Mouse (Mus musculus) bone marrow, adult 2 months (tissue): ENCODE data around the gene Mff. TPM values are rescaled to one million over a fixed set of nuclear protein-coding genes. Genes with fewer than 3 reads are reported as not detected.

Source experiments
- H3K27ac ChIP-seq: fragments of 200-500 bp; 2 replicates; pipeline ENCODE4 v1.5.1; 2012; ENCODE audit warnings: low read depth, mild to moderate bottlenecking, control low read depth, inconsistent platforms, low read length; ENCODE audit not compliant: control insufficient read depth, poor library complexity, insufficient read depth
- H3K4me1 ChIP-seq: fragments of 200-500 bp; 2 replicates; pipeline ENCODE4 v1.6.1; 2011; ENCODE audit warnings: low read length; ENCODE audit not compliant: control insufficient read depth, insufficient read depth
- H3K4me3 ChIP-seq: fragments of 200-500 bp; replicated peaks from 2 replicates; pipeline ENCODE3; 2011; ENCODE audit warnings: mild to moderate bottlenecking, low read depth, low read length, control low read depth; ENCODE audit not compliant: control insufficient read depth
- CTCF ChIP-seq: fragments of 200-500 bp; IDR thresholded peaks from 2 replicates; pipeline ENCODE4 v1.5.1; 2011; ENCODE audit warnings: low read length, control low read depth; ENCODE audit not compliant: control insufficient read depth, insufficient read depth
- POLR2A ChIP-seq: fragments of 200-500 bp; IDR thresholded peaks from 2 replicates; pipeline ENCODE4 v1.6.1; 2011; ENCODE audit warnings: low read depth, mild to moderate bottlenecking, control low read depth, low read length, borderline replicate concordance; ENCODE audit not compliant: control insufficient read depth
- WGBS: fragments of 180-500 bp; shearing (Covaris S2); methylation state at CpG from one replicate; pipeline ENCODE4 v1.1.7; 2018; 5-methylcytosine and 5-hydroxymethylcytosine counted together
- polyA plus RNA-seq: library from polyadenylated mRNA; stranded (reverse); fragments of >200 nt; gene quantifications from 2 replicates; pipeline ENCODE4 v1.2.4, GENCODE M21; 2011; ENCODE audit warnings: low replicate concordance; ENCODE audit not compliant: missing spikeins, insufficient read depth, insufficient read length

Gene Mff
- polyA plus RNA-seq, 1 experiment, result 62.8 TPM

GRCm38 (mm10) chr1:82795211-82795610, 70.5 kb downstream of the Mff start:
- Histone ChIP-seq H3K4me1 (peaks cover 5% of the 10 kb centered on the region), H3K4me3 (no peak overlapping the region), H3K27ac (no peak overlapping the region)
- TF ChIP-seq CTCF (no peak), POLR2A (no peak)
- WGBS, result 75% methylated on average over 2 of the region's 2 CpGs

DNA sequence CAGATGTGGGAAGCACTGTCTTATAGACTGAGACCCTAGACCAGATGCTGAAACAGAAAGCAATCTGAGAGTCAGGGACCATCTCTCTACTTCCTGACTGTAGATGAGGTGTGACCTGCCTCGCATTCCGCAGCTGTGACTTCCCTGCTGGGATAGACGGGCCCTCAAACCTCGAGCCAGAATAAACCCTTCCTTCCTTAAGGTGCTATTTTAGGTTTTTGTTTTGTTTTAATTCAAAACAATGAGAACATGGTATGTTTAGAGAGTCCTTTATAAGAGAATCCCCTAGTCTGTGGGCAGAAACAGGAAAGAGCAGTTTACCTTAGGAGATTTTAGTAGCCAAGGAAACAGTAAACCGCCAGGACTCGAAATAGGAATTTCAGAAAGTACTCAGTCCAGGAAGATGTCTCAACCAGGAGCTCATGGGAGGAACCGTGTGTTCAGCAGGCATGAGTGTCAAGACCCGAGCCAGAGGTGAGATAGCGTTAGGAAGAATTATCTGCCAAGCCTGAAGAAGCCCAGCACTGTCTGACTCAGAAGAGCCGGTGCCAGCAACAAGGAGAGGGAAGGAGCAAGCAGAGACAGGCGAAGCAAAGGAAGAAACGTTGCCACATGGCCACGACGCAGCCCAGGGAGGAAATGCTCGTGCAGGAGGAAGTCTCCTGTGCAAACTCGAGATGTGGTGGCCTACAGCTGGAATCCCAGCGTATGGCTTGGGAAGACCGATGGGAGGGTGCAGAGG, 71.2 kb downstream of the Mff start:
- 14% methylated on average over 18 of the region's 18 CpGs for WGBS
- H3K4me1 ChIP-seq, result peaks cover 5% of the 10 kb centered on the region
- peak overlapping the region; percentile 34 for H3K27ac ChIP-seq
- no peak for TF ChIP-seq CTCF
- no peak for TF ChIP-seq POLR2A
- H3K4me3 ChIP-seq, result no peak overlapping the region

- Histone ChIP-seq H3K4me1 (peaks cover 5% of the 10 kb centered on the region), H3K27ac (no peak overlapping the region)
- WGBS, result 19% methylated on average over 4 of the region's 4 CpGs
Measured at GRCm38 (mm10) chr1:82797088-82797487, 72.4 kb downstream of the Mff start.

GRCm38 (mm10) chr1:82798304-82798703, 73.6 kb downstream of the Mff start:
- H3K27ac ChIP-seq, result peak overlapping the region; percentile 49; the same call in 1 of the 2 replicates
- WGBS, result 4% methylated on average over 5 of the region's 5 CpGs
- TF ChIP-seq CTCF (no peak), POLR2A (no peak; the same call in 1 of the 2 replicates)
- H3K4me3 ChIP-seq, result no peak overlapping the region
- H3K4me1 ChIP-seq, result peaks cover 5% of the 10 kb centered on the region

More at GRCm38 (mm10) chr1:82797088-82797487, 72.4 kb downstream of the Mff start:
- TF ChIP-seq CTCF, result no peak
- TF ChIP-seq POLR2A, result no peak
- H3K4me3 ChIP-seq, result no peak overlapping the region

- H3K4me3 ChIP-seq, result no peak overlapping the region
- H3K4me1 ChIP-seq, result peaks cover 5% of the 10 kb centered on the region
- 13% methylated on average over 4 of the region's 4 CpGs for WGBS
- TF ChIP-seq CTCF, result no peak
- no peak for TF ChIP-seq POLR2A
- H3K27ac ChIP-seq, result no peak overlapping the region; the same call in 1 of the 2 replicates
Measured at GRCm38 (mm10) chr1:82798922-82799321, 74.2 kb downstream of the Mff start.

DNA sequence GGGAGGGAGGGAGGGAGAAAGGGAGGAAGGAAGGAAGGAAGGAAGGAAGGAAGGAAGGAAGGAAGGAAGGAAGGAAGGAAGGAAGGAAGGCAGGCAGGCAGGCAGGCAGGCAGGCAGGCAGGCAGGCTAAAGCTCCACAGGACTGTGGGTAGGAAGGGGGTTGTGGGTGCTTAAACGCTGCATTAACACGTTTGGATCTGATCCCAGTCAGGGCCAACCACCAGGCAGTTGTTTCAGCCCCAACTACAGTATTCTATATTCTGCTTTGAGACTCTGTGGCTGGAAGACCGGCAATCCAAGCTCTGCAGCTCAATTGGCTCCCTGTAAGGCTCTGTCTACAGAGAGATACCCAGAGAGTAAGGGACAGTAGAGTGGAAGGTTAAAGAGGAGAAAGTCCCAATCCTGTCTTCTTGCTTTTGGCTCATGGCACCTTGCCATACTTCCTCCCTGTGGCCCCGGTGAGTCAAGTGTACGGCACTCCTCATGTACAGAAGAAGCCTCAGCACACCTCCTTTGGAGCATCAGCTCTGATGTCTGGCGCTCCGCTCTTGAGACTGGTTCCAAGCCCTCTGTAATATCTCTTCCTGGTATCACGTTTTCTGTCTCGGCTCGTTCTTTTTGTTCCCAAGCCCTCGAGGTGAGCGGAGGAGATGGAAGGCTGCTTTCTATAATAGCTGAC, 76.6 kb downstream of the Mff start:
- Histone ChIP-seq H3K4me3 (no peak overlapping the region), H3K4me1 (peaks cover 5% of the 10 kb centered on the region), H3K27ac (no peak overlapping the region)
- 68% methylated on average over 12 of the region's 12 CpGs for WGBS
- TF ChIP-seq CTCF (no peak), POLR2A (no peak)

Other genes with a start within 250 kb of the Mff start
- gene Col4a4, start 138.0 kb upstream of the Mff start, polyA plus RNA-seq, result 0.15 and 0.20 TPM in 2 replicates
- 1.1 and 2.5 TPM in 2 replicates for gene Col4a3, start 138.0 kb upstream of the Mff start, polyA plus RNA-seq
- gene Tm4sf20, start 43.6 kb downstream of the Mff start, polyA plus RNA-seq, result not detected in 2 replicates
- gene Gm47791, start 46.4 kb downstream of the Mff start, polyA plus RNA-seq, result not detected in 2 replicates
- 14.5 and 15.6 TPM in 2 replicates for gene Agfg1, start 114.6 kb downstream of the Mff start, polyA plus RNA-seq
- not detected in 2 replicates for gene A030005L19Rik, start 188.4 kb downstream of the Mff start, polyA plus RNA-seq
- not detected in 2 replicates for gene A030014E15Rik, start 200.0 kb downstream of the Mff start, polyA plus RNA-seq
- not detected in 2 replicates for gene Gm6217, start 206.5 kb downstream of the Mff start, polyA plus RNA-seq
- not detected in 2 replicates for gene A030003K21Rik, start 218.5 kb downstream of the Mff start, polyA plus RNA-seq
- gene Gm7544, start 231.1 kb downstream of the Mff start, polyA plus RNA-seq, result not detected in 2 replicates
- not detected in 2 replicates for gene Gm47955, start 235.4 kb downstream of the Mff start, polyA plus RNA-seq